Mouse (Mus musculus) cerebellum, postnatal 14 days (tissue): ENCODE data around the gene 1700123O20Rik.

Experiments
- DNase-seq, 2 experiments: peaks; one replicate each; pipeline ENCODE4 v3.0.0; 2021; ENCODE audit warnings: mixed read lengths in 2 of 2

1700123O20Rik gene

GRCm38 (mm10) chr14:54678657-54679304, 7.2 kb upstream of the 1700123O20Rik start:
- DNase-seq = no peak

- no peak for DNase-seq
These were observed 3.6 kb upstream of the 1700123O20Rik start for GRCm38 (mm10) chr14:54682396-54682795.

- DNase-seq = no peak
These were observed 545 bp upstream of the 1700123O20Rik start for GRCm38 (mm10) chr14:54685471-54685870.

- DNase-seq = peak; percentile 100
These were observed 617 bp downstream of the 1700123O20Rik start, which contains the start of gene Acin1 for GRCm38 (mm10) chr14:54686522-54687143. Gene Acin1 (minus strand): TSS chr14:54686931.

- DNase-seq = no peak
These were observed 1.2 kb downstream of the 1700123O20Rik start for GRCm38 (mm10) chr14:54687251-54687650.

- DNase-seq = no peak
These were observed 9.0 kb downstream of the 1700123O20Rik start for GRCm38 (mm10) chr14:54695042-54695441.

- no peak for DNase-seq
These were observed 10.7 kb downstream of the 1700123O20Rik start for GRCm38 (mm10) chr14:54696752-54697151.

GRCm38 (mm10) chr14:54698733-54699132, 12.7 kb downstream of the 1700123O20Rik start, which contains the start of gene Gm29776:
Gene Gm29776 (minus strand): TSS chr14:54698833.
- DNase-seq = no peak

- no peak for DNase-seq
These were observed 13.6 kb downstream of the 1700123O20Rik start for GRCm38 (mm10) chr14:54699586-54699985.

GRCm38 (mm10) chr14:54701298-54701697, 15.3 kb downstream of the 1700123O20Rik start:
- DNase-seq = peak; percentile 83 to 94

- no peak for DNase-seq
These were observed 17.2 kb downstream of the 1700123O20Rik start for GRCm38 (mm10) chr14:54703207-54703606.

- no peak for DNase-seq
These were observed 19.8 kb downstream of the 1700123O20Rik start for GRCm38 (mm10) chr14:54705844-54706243.

GRCm38 (mm10) chr14:54706589-54707320, 20.7 kb downstream of the 1700123O20Rik start:
- no peak for DNase-seq

- no peak for DNase-seq
These were observed 23.0 kb downstream of the 1700123O20Rik start for GRCm38 (mm10) chr14:54709054-54709453.

- no peak for DNase-seq
These were observed 26.1 kb downstream of the 1700123O20Rik start, which contains the start of gene Cebpe for GRCm38 (mm10) chr14:54712074-54712473. Gene Cebpe (minus strand): TSS chr14:54712174.

- DNase-seq = no peak
These were observed 26.8 kb downstream of the 1700123O20Rik start for GRCm38 (mm10) chr14:54712861-54713260.

- peak; percentile 84 to 90 for DNase-seq
These were observed 28.1 kb downstream of the 1700123O20Rik start for GRCm38 (mm10) chr14:54714121-54714520.

GRCm38 (mm10) chr14:54714617-54715081, 28.6 kb downstream of the 1700123O20Rik start:
- peak; percentile 53 to 55 for DNase-seq

- DNase-seq = no peak
These were observed 29.4 kb downstream of the 1700123O20Rik start for GRCm38 (mm10) chr14:54715402-54715801.

GRCm38 (mm10) chr14:54720041-54720440, 34.0 kb downstream of the 1700123O20Rik start:
- DNase-seq = no peak

GRCm38 (mm10) chr14:54720654-54721350, 34.8 kb downstream of the 1700123O20Rik start:
- DNase-seq = peak; percentile 75 to 79

GRCm38 (mm10) chr14:54721711-54722110, 35.7 kb downstream of the 1700123O20Rik start:
- DNase-seq = peak; percentile 66 to 73

GRCm38 (mm10) chr14:54724049-54724448, 38.0 kb downstream of the 1700123O20Rik start:
- DNase-seq = no peak
